Mouse (Mus musculus) ES-Bruce4 (cell line): ENCODE data around the gene Zfp398.

Experiments
- CTCF ChIP-seq: IDR thresholded peaks from one replicate; pipeline ENCODE4 v1.8.1; 2011; ENCODE audit warnings: low read depth, low read length
- POLR2A ChIP-seq: IDR thresholded peaks from one replicate; pipeline ENCODE4 v1.8.1; 2011; ENCODE audit warnings: low read length; ENCODE audit not compliant: insufficient read depth

DNA sequence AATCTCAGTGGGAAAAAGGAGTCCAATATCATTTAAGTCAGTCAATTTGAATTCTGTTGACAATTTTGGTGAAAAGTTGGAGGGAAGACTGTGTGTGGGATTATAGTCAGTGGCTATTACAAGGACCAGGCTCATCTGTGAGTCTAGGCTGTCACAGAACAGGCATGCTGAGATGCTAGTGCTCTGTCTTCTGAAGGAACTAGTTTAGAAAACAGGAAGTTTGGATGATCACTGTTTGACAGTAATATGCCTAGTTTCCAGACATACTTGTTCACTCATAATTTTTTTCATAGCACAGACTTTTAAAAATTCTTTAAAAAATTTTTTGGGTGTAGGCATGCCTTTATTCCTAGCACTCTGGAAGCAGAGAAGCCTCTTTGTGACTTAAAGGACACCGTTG lies 5.6 kb downstream of the Zfp398 start:
- no peak for TF ChIP-seq CTCF
- TF ChIP-seq POLR2A = no peak
